Mouse (Mus musculus) CH12.LX (cell line): Measurements from ENCODE around the gene 4930595D18Rik. TPM values are rescaled to one million over a fixed set of nuclear protein-coding genes. Genes with fewer than 3 reads are reported as not detected.

Experiments
- DNase-seq: peaks from one replicate; pipeline ENCODE4 v3.0.0-alpha.2; 2013; ENCODE audit errors: extremely low read depth
- H3K27ac ChIP-seq: 2 replicates; pipeline ENCODE4 v1.5.1; 2012; ENCODE audit warnings: low read depth, mild to moderate bottlenecking, control low read depth, moderate library complexity; ENCODE audit not compliant: insufficient read depth
- H3K27me3 ChIP-seq: replicated peaks from 2 replicates; pipeline ENCODE3; 2012; ENCODE audit warnings: inconsistent platforms
- H3K36me3 ChIP-seq, 2 experiments: replicated peaks in 1 of 2; 2 replicates each; pipeline versions ENCODE3 to v1.6.1; 2012; ENCODE audit warnings: inconsistent platforms in 1 of 2, low read length in 1 of 2, mild to moderate bottlenecking in 1 of 2, mixed read lengths in 1 of 2, moderate library complexity in 1 of 2; ENCODE audit not compliant: control insufficient read depth in 1 of 2, insufficient read depth in 1 of 2
- H3K4me1 ChIP-seq, 2 experiments: 2 replicates each; pipeline ENCODE4 v1.6.1; 2012; ENCODE audit warnings: inconsistent platforms in 1 of 2, moderate library complexity in 1 of 2; ENCODE audit not compliant: insufficient read depth in 2 of 2, control insufficient read depth in 1 of 2
- H3K4me2 ChIP-seq: 2 replicates; pipeline ENCODE4 v1.6.1; 2012; ENCODE audit warnings: low read depth, mild to moderate bottlenecking, control low read depth; ENCODE audit not compliant: poor library complexity, insufficient read depth, severe bottlenecking
- H3K4me3 ChIP-seq, 3 experiments: fragments of 150-350 bp in 1 of 3; sonication (generic) in 1 of 3; replicated peaks in 1 of 3; 2 replicates each; pipeline versions ENCODE3 to v1.5.1; 2011 to 2012; ENCODE audit warnings: low read depth in 2 of 3, low read length in 2 of 3, mild to moderate bottlenecking in 2 of 3, moderate library complexity in 2 of 3, control low read depth in 1 of 3, improper control_type of control experiment in 1 of 3, inconsistent platforms in 1 of 3, mixed read lengths in 1 of 3; ENCODE audit not compliant: poor library complexity in 1 of 3
- H3K79me2 ChIP-seq: replicated peaks from 2 replicates; pipeline ENCODE4 v1.6.1; 2012; ENCODE audit warnings: mild to moderate bottlenecking, moderate library complexity; ENCODE audit not compliant: control insufficient read depth, poor library complexity, insufficient read depth, severe bottlenecking; ENCODE audit errors: extremely low read depth
- H3K9ac ChIP-seq: 2 replicates; pipeline ENCODE4 v1.6.1; 2012; ENCODE audit warnings: low read depth, mild to moderate bottlenecking, control low read depth, moderate library complexity; ENCODE audit not compliant: insufficient read depth
- H3K9me3 ChIP-seq: replicated peaks from 2 replicates; pipeline ENCODE3; 2012; ENCODE audit warnings: low read length, inconsistent platforms, mixed read lengths
- BHLHE40 ChIP-seq: IDR thresholded peaks from 2 replicates; pipeline ENCODE4 v1.6.1; 2011; ENCODE audit warnings: mild to moderate bottlenecking, low read depth, low read length, improper control_type of control experiment
- CHD2 ChIP-seq: IDR thresholded peaks from 2 replicates; pipeline ENCODE4 v1.6.1; 2011; ENCODE audit warnings: low read length, improper control_type of control experiment
- ETS1 ChIP-seq: conservative IDR thresholded peaks from 2 replicates; pipeline ENCODE4 v1.6.1; 2012; ENCODE audit warnings: low read depth, mild to moderate bottlenecking, inconsistent platforms, low read length, improper control_type of control experiment, moderate library complexity
- GABPA ChIP-seq: IDR thresholded peaks from 2 replicates; pipeline ENCODE4 v1.6.1; 2012; ENCODE audit warnings: low read depth, low read length, improper control_type of control experiment, inconsistent platforms; ENCODE audit not compliant: insufficient replicate concordance
- HCFC1 ChIP-seq: IDR thresholded peaks from 2 replicates; pipeline ENCODE4 v1.6.1; 2012; ENCODE audit warnings: low read depth, mild to moderate bottlenecking, inconsistent platforms, low read length, improper control_type of control experiment
- IRF4 ChIP-seq: IDR thresholded peaks from 2 replicates; pipeline ENCODE4 v1.6.1; 2014; ENCODE audit warnings: low read depth, mild to moderate bottlenecking, inconsistent platforms, low read length, improper control_type of control experiment
- MAFK ChIP-seq: IDR thresholded peaks from 2 replicates; pipeline ENCODE4 v1.6.1; 2011; ENCODE audit warnings: low read length, improper control_type of control experiment; ENCODE audit not compliant: insufficient replicate concordance
- MAZ ChIP-seq: IDR thresholded peaks from 2 replicates; pipeline ENCODE4 v1.6.1; 2012; ENCODE audit warnings: low read depth, mild to moderate bottlenecking, inconsistent platforms, low read length, improper control_type of control experiment, moderate library complexity
- MEF2A ChIP-seq: IDR thresholded peaks from 2 replicates; pipeline ENCODE4 v1.6.1; 2014; ENCODE audit warnings: low read depth, mild to moderate bottlenecking, inconsistent platforms, low read length, improper control_type of control experiment, borderline replicate concordance
- MXI1 ChIP-seq: IDR thresholded peaks from 2 replicates; pipeline ENCODE4 v1.6.1; 2011; ENCODE audit warnings: mild to moderate bottlenecking, low read depth, low read length, improper control_type of control experiment
- NELFE ChIP-seq: IDR thresholded peaks from 2 replicates; pipeline ENCODE4 v1.6.1; 2011; ENCODE audit warnings: low read depth, low read length, improper control_type of control experiment
- PAX5 ChIP-seq: IDR thresholded peaks from 2 replicates; pipeline ENCODE4 v1.6.1; 2012; ENCODE audit warnings: low read length, inconsistent platforms, mixed read lengths
- POLR2AphosphoS2 ChIP-seq: IDR thresholded peaks from 2 replicates; pipeline ENCODE4 v1.6.1; 2011; ENCODE audit warnings: low read depth, low read length, improper control_type of control experiment
- RAD21 ChIP-seq: IDR thresholded peaks from 2 replicates; pipeline ENCODE4 v1.6.1; 2011; ENCODE audit warnings: low read depth, mild to moderate bottlenecking, low read length, improper control_type of control experiment, moderate library complexity
- SIN3A ChIP-seq: IDR thresholded peaks from 2 replicates; pipeline ENCODE4 v1.6.1; 2012; ENCODE audit warnings: low read length, improper control_type of control experiment, inconsistent platforms
- SMC3 ChIP-seq: IDR thresholded peaks from 2 replicates; pipeline ENCODE4 v1.6.1; 2011; ENCODE audit warnings: low read depth, low read length, improper control_type of control experiment
- TBP ChIP-seq: conservative IDR thresholded peaks from 2 replicates; pipeline ENCODE4 v1.6.1; 2011; ENCODE audit warnings: low read depth, low read length, improper control_type of control experiment
- UBTF ChIP-seq: IDR thresholded peaks from 2 replicates; pipeline ENCODE4 v1.6.1; 2012; ENCODE audit warnings: low read depth, mild to moderate bottlenecking, inconsistent platforms, low read length, improper control_type of control experiment, moderate library complexity
- USF1 ChIP-seq: IDR thresholded peaks from 2 replicates; pipeline ENCODE4 v1.6.1; 2014; ENCODE audit warnings: low read depth, mild to moderate bottlenecking, inconsistent platforms, low read length, improper control_type of control experiment
- USF2 ChIP-seq: conservative IDR thresholded peaks from 2 replicates; pipeline ENCODE4 v1.6.1; 2011; ENCODE audit warnings: low read depth, low read length, improper control_type of control experiment
- ZKSCAN1 ChIP-seq: IDR thresholded peaks from 2 replicates; pipeline ENCODE4 v1.6.1; 2012; ENCODE audit warnings: low read depth, inconsistent platforms, low read length, improper control_type of control experiment, borderline replicate concordance
- ZMIZ1 ChIP-seq: IDR thresholded peaks from 2 replicates; pipeline ENCODE4 v1.6.1; 2012; ENCODE audit warnings: low read depth, mild to moderate bottlenecking, inconsistent platforms, low read length, improper control_type of control experiment
- ZNF384 ChIP-seq: IDR thresholded peaks from 2 replicates; pipeline ENCODE4 v1.6.1; 2012; ENCODE audit warnings: low read depth, low read length, improper control_type of control experiment, inconsistent platforms
- dilution Hi-C: fragments of 300-500 bp; cut with MboI; formaldehyde crosslinking; loops from 2 replicates; pipeline ENCODE4 v1.14.3; 2020; ENCODE audit warnings: low sequenced_read_pairs; ENCODE audit not compliant: extremely low pct_unique_long_range_greater_than_20kb, extremely low pct_ligation_motif_present
- in situ Hi-C: fragments of 300-500 bp; cut with MboI; formaldehyde crosslinking; loops from 3 replicates; pipeline ENCODE4 v1.14.3; 2019; ENCODE audit warnings: low sequenced_read_pairs, low pct_ligation_motif_present, low pct_unique_long_range_greater_than_20kb, mixed read lengths
- polyA plus RNA-seq: library from polyadenylated mRNA; unstranded; fragments of >175 nt; gene quantifications from 2 replicates; pipeline ENCODE4 v1.2.1, GENCODE M21; 2012; ENCODE audit warnings: low read depth; ENCODE audit not compliant: insufficient read length
- total RNA-seq, 2 experiments: library from RNA; depleted of rRNA; stranded (reverse); fragments of 300-350 nt in 1 of 2; fragments of >200 nt in 1 of 2; gene quantifications; 2 replicates each; pipeline ENCODE4 v1.2.3; 2012 to 2014

Gene 4930595D18Rik
- total and polyA plus RNA-seq, 3 experiments, result 0.57 TPM; not detected in 2

GRCm38 (mm10) chr12:111230793-111231192 is 46.5 kb upstream of the 4930595D18Rik start:
- H3K4me2 ChIP-seq, result no peak overlapping the region
- TF ChIP-seq HCFC1, result no peak
- no peak for TF ChIP-seq ZMIZ1
- TF ChIP-seq SMC3, result no peak
- TF ChIP-seq SIN3A, result no peak
- no peak for TF ChIP-seq NELFE
- no peak for TF ChIP-seq USF2
- TF ChIP-seq BHLHE40, result no peak
- no peak for TF ChIP-seq IRF4
- no peak for TF ChIP-seq MAZ
- TF ChIP-seq MEF2A, result no peak
- TF ChIP-seq PAX5, result no peak
- TF ChIP-seq CHD2, result no peak
- no peak for TF ChIP-seq RAD21
- peaks cover 9% of the 10 kb centered on the region; the same call in 1 of the 2 replicates for H3K79me2 ChIP-seq
- H3K9ac ChIP-seq, result no peak overlapping the region
- in situ Hi-C loops, result no loop called here
- H3K4me3 ChIP-seq, result no peak overlapping the region
- peaks cover 33 to 88% of the 10 kb centered on the region in 2 experiments for H3K36me3 ChIP-seq
- no peaks in the 10 kb centered on the region for H3K9me3 ChIP-seq
- dilution Hi-C loops, result no loop called here
- peaks cover 0 to 8% of the 10 kb centered on the region in 2 experiments; a peak in 1 of 4 replicates for H3K4me1 ChIP-seq
- DNase-seq, result no peak
- no peaks in the 10 kb centered on the region for H3K27me3 ChIP-seq
- no peak overlapping the region for H3K27ac ChIP-seq

- Histone ChIP-seq H3K79me2 (peaks cover 7% of the 10 kb centered on the region; the same call in 1 of the 2 replicates), H3K27ac (no peak overlapping the region), H3K27me3 (no peaks in the 10 kb centered on the region), H3K4me3 (no peak overlapping the region), H3K4me1 (peaks cover 0 to 18% of the 10 kb centered on the region in 2 experiments; a peak in 2 of 4 replicates), H3K9ac (no peak overlapping the region), H3K36me3 (peaks cover 34 to 88% of the 10 kb centered on the region in 2 experiments), H3K4me2 (no peak overlapping the region), H3K9me3 (no peaks in the 10 kb centered on the region)
- TF ChIP-seq UBTF, result no peak
- no peak for TF ChIP-seq IRF4
- TF ChIP-seq ETS1, result no peak
- TF ChIP-seq POLR2AphosphoS2, result no peak
- no peak for TF ChIP-seq ZNF384
- TF ChIP-seq TBP, result no peak
- TF ChIP-seq ZKSCAN1, result no peak
- TF ChIP-seq USF1, result no peak
- TF ChIP-seq RAD21, result no peak
- TF ChIP-seq MAFK, result no peak
- TF ChIP-seq CHD2, result no peak
- no peak for TF ChIP-seq PAX5
- no peak for TF ChIP-seq MAZ
- TF ChIP-seq MXI1, result no peak
- TF ChIP-seq GABPA, result no peak
- TF ChIP-seq USF2, result no peak
- DNase-seq, result no peak
- in situ Hi-C loops, result no loop called here
- dilution Hi-C loops, result no loop called here
Observed at GRCm38 (mm10) chr12:111228488-111228887, 44.2 kb upstream of the 4930595D18Rik start.
